Mouse (Mus musculus) cerebral cortex, adult 2 months (tissue): ENCODE results near the gene Noct.

ENCODE experiments used
- WGBS: fragments of 180-500 bp; shearing (Covaris S2); methylation state at CpG from one replicate; pipeline ENCODE4 v1.1.7; 2018; 5-methylcytosine and 5-hydroxymethylcytosine counted together

The Noct gene

DNA sequence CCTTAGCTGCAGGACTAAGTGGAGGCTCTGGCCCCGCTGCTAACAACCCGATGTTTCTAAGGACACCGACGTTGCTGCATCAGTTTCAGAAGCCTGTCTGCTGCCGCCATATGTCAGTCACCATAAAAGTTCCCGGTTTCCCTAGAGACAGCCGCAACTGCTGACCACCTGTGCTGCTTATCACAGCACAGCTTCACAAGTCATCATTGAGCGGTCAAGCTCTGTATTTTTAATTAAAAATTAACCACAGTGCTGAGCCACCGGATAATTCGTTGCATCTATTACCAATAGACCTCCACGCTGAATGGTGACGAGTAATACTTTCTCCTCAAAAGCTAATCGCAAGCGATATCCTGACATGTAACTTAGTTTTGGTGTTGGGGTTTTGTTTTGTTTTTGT lies 19.4 kb upstream of the Noct start:
- WGBS: 89% methylated on average over 14 of the region's 14 CpGs

DNA sequence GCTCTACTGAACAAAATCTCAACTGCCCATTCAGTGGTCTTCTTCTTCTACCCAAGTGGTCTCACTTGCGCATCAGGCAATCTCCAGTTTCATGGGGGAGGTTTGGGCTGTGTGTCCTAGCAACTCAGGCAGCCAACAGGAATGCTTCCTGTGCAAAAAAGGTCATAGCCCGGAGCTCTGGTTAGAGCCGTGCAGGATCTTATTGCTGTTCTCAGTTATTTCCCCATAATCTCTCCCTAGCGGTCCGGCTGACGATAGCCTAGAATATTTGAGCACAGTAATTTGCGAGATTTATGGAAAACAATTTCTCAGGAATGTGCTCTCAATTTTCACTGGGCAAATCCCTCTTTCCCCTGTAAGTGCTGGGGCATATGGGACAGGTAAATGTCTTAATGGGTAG lies 17.7 kb upstream of the Noct start:
- WGBS: 96% methylated on average over 7 of the region's 7 CpGs

DNA sequence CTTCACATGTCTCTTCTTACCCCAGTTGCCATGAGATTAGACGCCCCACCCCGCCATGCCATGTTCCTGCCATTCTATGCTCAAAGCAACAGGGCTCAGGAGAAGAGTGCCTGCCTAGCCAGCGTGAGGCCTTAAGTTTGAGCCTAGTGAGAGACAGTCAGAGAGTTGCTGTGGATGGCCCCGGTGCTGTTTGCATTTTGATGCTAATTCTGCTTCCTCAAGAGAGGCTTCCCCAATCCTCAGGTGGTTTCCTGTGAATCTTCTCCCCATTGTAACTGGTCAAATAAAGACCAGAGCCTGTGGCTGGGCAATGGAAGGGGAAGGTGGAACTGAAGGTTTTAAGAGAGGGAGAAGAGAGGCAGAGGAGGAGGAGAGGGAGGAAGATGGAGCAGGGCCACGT lies 15.6 kb upstream of the Noct start:
- WGBS: 80% methylated on average over 5 of the region's 5 CpGs

DNA sequence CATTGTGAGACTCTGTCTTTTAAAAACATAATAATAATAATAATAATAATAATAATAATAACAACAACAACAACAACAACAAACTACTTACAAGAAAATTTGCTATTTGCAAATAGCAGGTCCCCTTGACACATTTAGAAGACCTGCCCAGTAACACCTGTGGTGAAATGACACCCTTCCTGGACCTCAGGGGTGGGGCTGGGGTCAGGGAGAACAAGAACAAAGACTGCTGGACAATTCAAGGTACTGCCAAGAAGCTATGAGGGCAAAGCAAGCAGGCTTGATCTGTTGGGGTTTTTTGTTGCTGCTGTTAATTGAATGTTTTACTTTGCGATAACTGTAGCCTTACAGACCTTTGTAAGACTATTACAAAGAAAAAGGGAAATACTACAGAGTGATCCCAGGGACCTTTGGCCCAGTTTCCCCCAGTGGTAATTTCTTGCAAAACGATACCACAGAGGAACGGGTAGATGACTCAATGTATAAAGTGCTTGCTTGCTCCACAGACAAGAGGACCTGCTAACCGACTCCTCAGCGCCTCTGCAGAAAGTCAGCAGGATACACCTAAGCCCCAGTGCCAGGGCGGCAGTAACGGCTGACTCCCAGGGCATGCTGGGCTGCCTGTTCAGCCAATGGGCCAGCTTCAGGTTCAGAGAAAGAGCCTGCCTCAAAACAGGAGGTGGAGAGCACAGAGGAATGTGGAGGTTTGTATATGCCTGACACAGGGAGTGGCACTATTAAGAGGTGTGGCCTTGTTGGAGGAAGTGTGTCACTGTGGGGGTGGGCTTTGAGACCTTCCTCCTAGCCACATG lies 14.5 kb upstream of the Noct start:
- 87% methylated on average over 7 of the region's 7 CpGs for WGBS

DNA sequence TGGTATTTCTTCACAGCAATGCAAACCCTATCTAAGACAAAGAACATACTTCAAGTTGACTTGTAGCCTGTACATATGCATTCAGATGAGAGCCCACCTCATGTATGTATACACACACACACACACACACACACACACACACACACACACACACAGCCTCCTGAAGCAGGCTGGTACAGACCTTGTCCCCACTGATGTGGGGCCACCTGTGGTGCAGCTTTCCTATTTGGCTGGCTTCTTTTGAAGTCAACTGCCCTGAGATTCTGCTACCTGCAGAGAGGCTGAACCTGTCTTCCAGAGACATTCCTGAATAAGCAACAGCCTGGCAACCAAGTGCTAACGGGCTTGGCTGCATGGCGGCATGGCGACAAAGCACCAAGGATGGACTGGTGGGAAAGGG lies 13.8 kb upstream of the Noct start:
- WGBS: 98% methylated on average over 3 of the region's 3 CpGs

DNA sequence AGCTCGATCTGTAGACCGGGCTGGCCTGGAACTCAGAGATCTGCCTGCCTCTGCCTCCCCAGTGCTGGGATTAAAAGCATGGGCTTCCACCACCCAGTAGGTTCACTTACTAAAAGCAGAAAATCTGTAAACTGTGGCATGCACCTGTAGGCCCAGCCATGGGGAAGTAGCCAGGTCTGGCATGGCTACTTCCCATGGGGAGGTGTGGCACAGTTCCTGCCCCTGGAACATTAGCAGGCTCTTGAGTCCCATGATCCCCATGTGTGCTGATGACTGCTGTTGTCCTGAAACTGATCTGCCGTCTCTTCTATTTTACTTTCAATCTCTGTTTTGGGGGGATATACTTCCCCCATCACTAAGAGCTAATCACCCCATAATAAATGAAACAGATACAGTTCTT lies 11.1 kb upstream of the Noct start:
- 98% methylated on average over 3 of the region's 3 CpGs for WGBS

DNA sequence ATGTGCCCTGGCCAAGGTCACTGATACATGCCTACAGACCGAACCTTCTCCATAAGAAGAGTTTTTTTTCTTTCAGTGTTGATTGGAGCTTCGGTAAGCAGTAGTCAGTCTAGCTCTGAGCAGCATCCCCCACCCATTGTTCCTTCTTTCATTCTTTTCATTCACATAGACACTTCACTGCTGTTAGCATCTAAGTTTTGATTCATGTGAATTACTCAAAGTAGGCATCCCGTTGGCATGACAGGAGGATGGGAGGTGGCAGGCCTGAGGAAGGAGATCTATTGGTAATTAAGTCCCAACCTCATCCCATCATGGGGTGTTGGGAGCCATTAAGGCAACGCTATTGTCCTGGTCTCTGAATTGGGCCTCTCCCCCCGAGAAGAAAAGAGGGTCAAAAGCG lies 8.6 kb upstream of the Noct start:
- WGBS: 84% methylated on average over 6 of the region's 6 CpGs

DNA sequence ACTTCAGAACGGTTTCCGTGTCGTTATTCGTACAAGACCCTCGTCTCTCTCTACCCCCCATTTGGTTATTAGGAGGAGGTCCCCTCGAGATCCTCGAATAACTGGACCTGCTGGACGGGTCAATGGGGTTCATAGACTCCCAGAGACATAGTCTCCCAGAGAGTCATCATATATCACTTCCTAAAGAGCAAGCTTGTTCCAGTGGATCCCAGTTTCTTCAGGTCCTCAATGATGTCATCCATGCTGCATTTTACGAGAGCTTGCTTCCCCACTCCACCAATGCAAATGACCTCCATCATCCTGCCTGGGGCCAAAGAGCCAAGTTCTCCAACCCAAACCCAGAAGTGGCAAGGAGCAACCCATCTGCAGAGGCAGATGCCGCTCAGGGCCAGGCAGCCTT lies 7.9 kb upstream of the Noct start:
- 83% methylated on average over 6 of the region's 10 CpGs for WGBS

DNA sequence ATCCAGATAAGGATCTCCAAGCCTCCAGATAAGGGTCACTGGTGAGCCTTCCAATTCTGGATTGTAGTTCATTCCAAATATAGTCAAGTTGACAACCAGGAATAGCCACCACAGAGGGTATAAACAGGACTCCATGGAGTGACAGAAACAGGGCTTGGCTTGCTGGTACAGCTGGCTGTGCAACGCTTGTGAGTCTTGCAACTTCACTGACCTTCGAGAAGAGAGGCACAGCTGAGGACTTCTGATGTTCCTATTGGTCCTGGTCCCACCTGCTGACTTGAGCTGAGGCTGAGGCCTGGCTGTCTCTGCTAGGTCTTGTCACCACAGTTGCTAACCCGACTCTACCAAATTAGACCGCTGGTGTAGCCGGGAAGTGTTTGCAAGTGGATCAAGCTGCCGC lies 5.9 kb upstream of the Noct start:
- 93% methylated on average over 6 of the region's 6 CpGs for WGBS

DNA sequence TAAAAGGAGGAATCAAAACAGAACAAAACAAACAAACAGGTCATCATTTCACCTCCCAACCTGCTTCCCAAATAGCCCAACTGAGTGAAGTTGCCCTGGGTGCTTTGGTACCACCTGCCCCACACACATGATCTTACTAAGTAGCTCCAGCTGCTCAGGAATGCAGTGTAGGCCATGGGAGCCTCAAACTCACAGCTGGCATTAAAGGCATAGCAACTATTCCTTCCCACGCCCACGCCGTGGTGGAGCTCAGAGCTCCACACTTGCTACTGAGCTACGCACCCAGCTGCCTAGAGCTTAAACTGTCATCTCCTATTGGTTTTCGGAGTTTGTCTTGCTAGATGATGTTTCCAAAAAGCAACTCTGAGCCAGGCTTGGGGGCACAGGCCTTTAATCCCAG lies 5.0 kb upstream of the Noct start:
- WGBS: 85% methylated on average over 5 of the region's 5 CpGs

DNA sequence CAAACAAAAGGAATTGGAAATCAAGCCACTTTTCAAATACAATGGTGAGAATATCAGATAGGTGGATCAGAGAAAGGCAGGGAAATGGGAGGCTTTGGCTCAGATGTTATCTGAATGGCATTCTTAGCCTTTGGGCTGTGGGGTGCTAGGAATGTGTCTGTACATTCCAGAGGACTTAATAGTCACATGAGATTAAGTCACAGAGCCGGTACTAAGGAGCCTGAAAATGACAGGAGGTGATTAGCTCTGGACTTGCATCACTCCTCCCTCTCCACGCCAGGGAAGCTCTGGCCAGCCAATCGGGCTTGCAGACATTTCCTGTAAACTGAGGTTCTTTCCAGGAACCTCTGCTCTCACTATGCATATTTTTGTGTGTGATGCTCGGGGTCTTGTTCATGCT lies 3.4 kb upstream of the Noct start:
- WGBS: 73% methylated on average over 4 of the region's 4 CpGs

DNA sequence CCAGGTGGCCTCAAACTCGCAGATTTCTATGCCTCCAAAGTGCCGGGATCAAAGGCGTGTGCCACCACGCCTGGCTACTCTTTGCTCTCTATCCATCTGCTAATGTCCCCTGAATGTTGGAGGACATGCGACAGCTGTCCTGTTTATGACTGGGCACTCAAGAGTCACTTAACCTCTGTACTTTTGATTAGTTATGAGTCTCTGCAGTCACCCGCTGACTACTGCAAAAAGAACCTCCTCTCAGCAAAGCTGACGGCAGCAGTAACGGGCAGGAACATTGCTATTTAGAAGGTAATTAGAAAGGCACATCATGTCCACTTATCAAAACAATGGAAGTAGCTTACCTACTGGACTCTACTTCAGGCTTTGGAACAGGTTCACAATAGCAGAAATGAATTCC lies 2.4 kb upstream of the Noct start:
- 84% methylated on average over 8 of the region's 8 CpGs for WGBS

DNA sequence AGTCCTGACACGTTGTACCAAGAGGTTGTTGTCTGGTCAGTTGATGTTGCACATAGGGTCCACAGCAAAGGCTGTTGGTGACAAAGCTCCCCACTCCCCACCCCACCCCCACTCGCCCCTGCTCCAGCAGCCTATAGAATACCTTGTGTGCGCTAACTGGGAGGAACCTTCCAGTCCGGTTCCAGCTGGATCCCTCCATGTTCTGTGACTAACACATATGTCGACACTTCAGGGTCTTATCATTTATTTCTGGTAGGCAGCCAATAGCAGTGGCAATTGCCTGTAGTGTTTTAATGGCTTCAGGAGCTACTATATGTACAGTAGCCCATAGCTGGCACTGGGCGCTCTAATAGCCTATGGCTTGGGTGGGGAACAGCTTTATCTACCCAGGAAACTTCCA lies 1.9 kb upstream of the Noct start:
- 92% methylated on average over 6 of the region's 6 CpGs for WGBS

DNA sequence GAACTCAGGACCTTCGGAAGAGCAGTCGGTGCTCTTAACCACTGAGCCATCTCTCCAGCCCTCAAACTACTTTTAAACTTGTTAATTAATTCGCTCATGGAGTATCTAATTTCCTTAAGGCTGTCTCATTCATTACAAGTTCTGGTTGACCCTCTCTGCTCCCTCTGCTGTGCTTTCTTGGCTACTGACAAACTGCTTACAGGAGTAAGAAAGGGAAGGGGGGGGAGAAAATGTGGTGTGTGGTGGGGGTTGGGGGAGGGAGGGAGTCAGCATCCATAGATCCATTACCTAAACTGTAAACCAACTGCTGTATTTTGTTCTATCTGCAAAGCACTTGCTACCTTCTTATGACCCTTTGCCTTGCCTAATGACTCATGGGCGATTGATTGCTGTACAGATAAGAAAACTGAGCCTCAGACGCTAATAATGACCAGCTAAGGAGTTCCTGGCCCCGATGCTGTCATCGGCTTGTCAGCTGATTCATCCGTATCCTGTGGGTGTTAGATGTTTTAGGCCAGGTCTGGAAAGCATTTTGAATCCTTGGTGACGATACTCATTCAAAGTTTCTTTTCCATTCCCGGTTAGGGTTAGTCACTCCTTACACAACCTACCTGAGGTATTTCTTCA lies 1.3 kb upstream of the Noct start:
- 73% methylated on average over 10 of the region's 10 CpGs for WGBS

DNA sequence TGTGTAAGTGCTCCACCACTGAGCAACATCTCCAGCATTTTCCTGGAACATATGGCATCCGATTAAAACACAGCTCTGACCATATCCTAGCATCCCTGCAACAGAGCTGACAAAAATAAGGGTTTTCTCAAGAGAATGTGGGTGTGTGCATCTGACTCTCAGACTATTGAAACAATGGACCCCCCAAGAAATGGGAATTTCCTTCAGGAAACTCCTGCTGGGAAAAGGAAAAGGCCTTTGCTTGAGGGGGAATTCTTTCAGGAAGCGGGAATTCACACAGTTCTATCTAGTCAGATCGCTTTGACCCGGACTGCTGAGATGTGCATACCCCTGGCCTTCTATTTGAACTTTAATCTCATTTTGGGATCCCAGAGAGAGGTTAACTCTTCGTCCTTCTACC lies 691 bp upstream of the Noct start:
- 43% methylated on average over 5 of the region's 5 CpGs for whole genome bisulfite sequencing

DNA sequence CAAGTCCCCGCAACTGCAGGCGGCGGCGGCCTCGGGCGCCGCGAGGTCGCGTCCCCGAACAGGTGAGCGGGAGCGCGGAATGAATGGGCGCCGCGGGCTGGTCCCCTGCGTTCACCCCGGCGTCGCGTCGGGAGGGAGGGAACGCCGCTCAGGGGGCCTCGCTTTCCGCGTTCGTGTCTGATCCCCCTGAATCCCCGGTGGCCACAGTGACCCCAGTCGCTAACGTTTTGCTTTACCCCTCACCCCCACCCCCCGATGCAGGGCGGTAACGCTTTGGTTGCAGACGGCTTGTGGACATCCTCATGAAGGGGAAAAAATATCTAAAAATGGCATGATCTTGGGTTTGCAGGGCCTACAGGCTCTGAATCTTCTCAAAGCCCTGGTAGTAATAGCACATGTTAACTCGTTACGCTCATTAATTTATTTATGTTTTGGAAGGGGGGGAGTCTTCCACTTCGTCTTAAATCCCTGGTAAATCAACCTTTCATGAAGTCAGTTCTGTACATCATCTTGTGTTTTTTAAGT lies 1.0 kb downstream of the Noct start:
- WGBS: 1% methylated on average over 39 of the region's 39 CpGs

DNA sequence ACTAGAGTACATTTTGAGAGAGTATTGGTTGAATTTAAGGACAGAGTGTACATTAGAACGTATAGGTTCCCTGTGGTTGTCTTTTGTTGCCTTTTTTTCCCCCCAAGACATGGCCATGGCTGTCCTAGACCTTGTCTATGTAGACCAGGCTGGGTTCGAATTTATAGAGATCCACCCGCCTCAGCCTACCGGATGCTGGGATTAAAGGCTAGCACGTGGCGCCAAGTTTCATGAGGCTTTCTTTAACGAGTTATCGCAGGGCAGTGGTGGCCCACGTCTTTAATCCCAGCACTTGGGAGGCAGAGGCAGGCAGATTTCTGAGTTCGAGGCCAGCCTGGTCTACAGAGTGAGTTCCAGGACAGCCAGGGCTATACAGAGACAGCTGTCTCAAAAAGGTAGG lies 1.7 kb downstream of the Noct start:
- WGBS: 90% methylated on average over 10 of the region's 10 CpGs

DNA sequence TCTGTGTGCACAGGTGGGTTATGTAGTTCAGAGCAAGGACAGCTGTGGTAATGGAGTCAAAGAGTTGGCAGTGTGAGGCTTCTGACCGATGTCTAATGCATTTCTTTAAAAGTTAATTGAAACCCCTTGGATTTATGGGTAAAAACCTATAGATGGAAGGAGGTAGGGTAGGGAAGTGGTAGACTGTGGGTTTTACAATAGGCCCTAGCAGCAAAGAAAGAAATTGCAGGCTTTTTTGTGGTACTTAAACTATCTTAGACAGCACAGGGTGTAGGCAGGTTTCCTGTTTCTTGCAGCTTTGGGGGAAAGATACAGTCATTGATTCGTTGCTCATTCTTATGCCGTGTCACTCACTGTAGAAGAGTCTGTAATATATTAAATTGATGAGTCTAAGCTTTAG lies 2.4 kb downstream of the Noct start:
- 57% methylated on average over 3 of the region's 3 CpGs for WGBS

DNA sequence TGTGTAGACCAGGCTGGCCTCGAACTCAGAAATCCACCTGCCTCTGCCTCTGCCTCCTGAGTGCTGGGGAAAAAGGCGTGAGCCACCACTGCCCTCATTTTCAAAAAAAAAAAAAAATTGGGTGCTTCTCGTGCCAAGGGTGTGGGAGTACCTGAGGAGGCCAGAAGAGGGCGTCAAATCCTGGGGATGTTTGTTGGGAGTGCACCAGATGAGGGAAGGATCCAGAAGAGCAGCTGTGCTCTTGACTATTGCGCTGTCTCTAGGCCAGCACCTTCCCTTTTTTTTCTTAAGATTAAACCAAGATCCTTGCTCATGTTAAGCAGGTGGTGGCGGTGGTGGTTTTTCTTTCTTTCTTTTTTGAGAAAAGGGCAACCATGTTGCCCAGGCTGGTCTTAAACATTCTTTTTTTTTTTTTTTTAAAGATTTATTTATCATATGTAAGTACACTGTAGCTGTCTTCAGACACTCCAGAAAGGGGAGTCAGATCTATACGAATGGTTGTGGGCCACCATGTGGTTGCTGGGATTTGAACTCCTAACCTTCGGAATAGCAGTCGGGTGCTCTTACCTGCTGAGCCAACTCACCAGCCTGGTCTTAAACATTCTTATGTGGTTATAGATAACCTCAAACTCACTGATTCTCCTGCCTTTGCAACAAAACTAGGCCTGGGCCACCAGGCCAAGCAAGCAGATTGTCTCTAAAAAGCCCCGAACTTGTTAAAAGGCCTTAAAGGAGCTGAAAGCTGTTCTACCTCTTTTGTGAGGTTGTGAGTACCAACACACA lies 4.0 kb downstream of the Noct start:
- 55% methylated on average over 10 of the region's 10 CpGs for WGBS

DNA sequence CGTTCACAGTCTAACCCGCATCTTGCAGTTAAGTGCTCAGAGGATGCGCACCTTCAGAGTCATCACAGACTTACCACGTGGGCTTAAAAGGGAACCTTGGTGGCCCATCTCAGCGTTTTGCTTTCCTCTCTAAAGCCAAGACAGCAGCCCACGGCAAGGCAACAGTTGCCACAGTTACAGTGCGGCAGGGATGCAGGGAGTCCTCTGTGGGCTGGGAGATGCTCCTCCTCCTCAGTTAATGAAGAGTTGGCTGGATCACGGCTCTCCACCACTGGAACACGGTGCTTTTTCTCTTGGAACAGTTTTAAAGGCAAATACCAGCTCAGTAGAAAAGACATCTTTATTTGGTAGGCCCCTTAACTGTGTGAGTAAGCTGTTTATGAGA lies 4.6 kb downstream of the Noct start:
- WGBS: 42% methylated on average over 9 of the region's 9 CpGs

DNA sequence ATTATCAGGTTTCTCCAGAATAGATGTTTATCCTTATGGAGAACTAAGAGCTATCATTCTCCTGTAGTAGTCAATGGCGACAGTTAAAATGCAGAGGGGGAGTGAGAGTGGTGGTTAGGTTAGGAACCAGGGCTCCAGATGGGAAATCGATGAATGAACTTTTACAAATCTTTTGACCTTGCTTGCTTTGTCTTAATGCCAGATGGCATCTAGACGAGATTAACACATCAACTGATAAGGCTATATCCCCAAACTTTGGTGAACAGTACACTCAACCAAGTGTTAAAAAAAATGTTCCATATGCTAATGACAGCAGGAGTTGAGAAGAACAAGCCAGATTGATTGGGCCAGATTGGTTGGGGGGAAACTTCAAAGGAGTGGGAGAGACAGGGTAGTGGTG lies 5.0 kb downstream of the Noct start:
- 56% methylated on average over 3 of the region's 3 CpGs for WGBS

DNA sequence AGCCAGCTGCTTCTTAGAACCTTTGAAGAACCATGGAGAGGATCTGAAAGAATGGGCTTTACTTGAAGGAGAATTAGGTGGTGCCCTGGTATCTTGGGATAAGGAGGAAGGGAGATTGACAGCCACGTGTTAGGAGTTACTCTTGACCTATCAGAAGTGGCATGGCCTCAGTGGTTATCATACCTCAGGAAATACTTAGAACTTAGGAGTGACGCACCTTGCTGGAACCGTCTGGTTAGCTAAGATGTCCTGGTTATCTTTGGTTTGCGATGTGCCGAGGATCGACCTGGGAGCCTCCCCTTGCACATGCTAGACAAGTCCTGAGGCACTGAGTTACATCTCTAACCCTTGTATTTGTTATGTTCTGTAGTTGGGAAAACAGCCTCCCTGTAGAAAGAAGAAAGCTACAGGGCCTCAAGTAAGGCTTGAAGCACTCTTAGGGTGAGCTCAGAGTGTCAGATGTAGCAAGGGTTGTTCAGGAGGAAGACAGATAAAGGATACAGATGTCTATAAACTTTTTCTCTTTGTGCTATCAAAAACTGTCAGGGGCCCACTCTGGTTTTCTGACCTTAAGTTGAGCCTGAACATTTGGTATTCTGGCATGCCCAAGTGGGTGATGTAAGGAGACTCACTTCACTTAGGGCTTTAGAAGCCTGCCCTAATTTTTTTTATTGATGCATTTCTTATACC lies 6.0 kb downstream of the Noct start:
- WGBS: 98% methylated on average over 6 of the region's 6 CpGs
